Comparison of ENCODE assay signal across 22 mouse cellular contexts in genomic region chr12:15643669-15644068, GRCm38 (mm10).
DNase-seq lines count a peak whose midpoint lies in the region; ATAC-seq and TF ChIP-seq lines count a peak whose summit lies in the region.
"Had no signal": no experiment of that assay in that cellular context is flagged by ENCODE, and none has a peak within 500 bp of the region (broad histone marks: within the 10 kb centered on the region; RNA-seq: fewer than 3 reads in every experiment).

No protein-coding gene starts in this region.

- H3K36me3 ChIP-seq in forebrain, embryonic 12.5 days (replicated peaks) = no peaks in the 10 kb centered on the region
- H3K36me3 ChIP-seq in forebrain, embryonic 15.5 days = no peaks in the 10 kb centered on the region
- no peaks in the 10 kb centered on the region for H3K36me3 ChIP-seq in liver, embryonic 14.5 days (replicated peaks; ENCODE audit: control insufficient read depth, insufficient read depth, low read depth)
- no peaks in the 10 kb centered on the region for H3K36me3 ChIP-seq in liver, embryonic 11.5 days (ENCODE audit: control insufficient read depth, insufficient read depth, low read length)
- no peaks in the 10 kb centered on the region for H3K36me3 ChIP-seq in liver, embryonic 16.5 days (ENCODE audit: control insufficient read depth, insufficient read depth)
- H3K36me3 ChIP-seq: heart, embryonic 12.5 days; midbrain, embryonic 12.5 days; neural tube, embryonic 15.5 days had no signal

- TF ChIP-seq CTCF in liver, embryonic 14.5 days (IDR thresholded peaks at IDR 0.05; ENCODE audit: low read depth) = no peak
- no peak for TF ChIP-seq CTCF in gastrocnemius, adult 2 months (IDR thresholded peaks at IDR 0.05)

- no peak for DNase-seq in liver, embryonic 14.5 days (ENCODE audit: low read depth in 3 of 3, low spot score in 3 of 3)
- no peak for DNase-seq in liver, embryonic 11.5 days (ENCODE audit: low spot score)
- DNase-seq in adrenal gland, adult 8-10 months = peak; percentile 53
- DNase-seq in gastrocnemius, adult 2 months = no peak
- DNase-seq in frontal cortex, postnatal 10 days (ENCODE audit: low spot score in 2 of 2) = no peak
- DNase-seq: cerebellum, adult 18-20 months; cerebellum, postnatal 36 days; gastrocnemius, postnatal 36 days; heart, postnatal 4 days; kidney, adult 11 months; kidney, postnatal 25 days; right cerebral cortex, postnatal 25 days had no signal

- H3K27me3 ChIP-seq in forebrain, embryonic 12.5 days = no peaks in the 10 kb centered on the region
- no peaks in the 10 kb centered on the region for H3K27me3 ChIP-seq in forebrain, embryonic 15.5 days
- H3K27me3 ChIP-seq in liver, embryonic 14.5 days (ENCODE audit: control insufficient read depth, insufficient read depth, low read length) = no peaks in the 10 kb centered on the region
- H3K27me3 ChIP-seq in liver, embryonic 11.5 days (replicated peaks; ENCODE audit: control insufficient read depth, insufficient read depth, low read length) = no peaks in the 10 kb centered on the region
- no peaks in the 10 kb centered on the region for H3K27me3 ChIP-seq in liver, embryonic 16.5 days (ENCODE audit: control insufficient read depth, insufficient read depth, low read depth, low read length)
- H3K27me3 ChIP-seq: CH12.LX; heart, embryonic 12.5 days; midbrain, embryonic 12.5 days; neural tube, embryonic 15.5 days had no signal

- H3K9me3 ChIP-seq in forebrain, embryonic 12.5 days = no peaks in the 10 kb centered on the region
- no peaks in the 10 kb centered on the region for H3K9me3 ChIP-seq in forebrain, embryonic 15.5 days
- no peaks in the 10 kb centered on the region for H3K9me3 ChIP-seq in liver, embryonic 14.5 days (ENCODE audit: control insufficient read depth, low read length)
- H3K9me3 ChIP-seq in liver, embryonic 11.5 days (ENCODE audit: control insufficient read depth, low read length) = no peaks in the 10 kb centered on the region
- no peaks in the 10 kb centered on the region for H3K9me3 ChIP-seq in liver, embryonic 16.5 days (replicated peaks; ENCODE audit: control insufficient read depth, low read length)
- H3K9me3 ChIP-seq: heart, embryonic 12.5 days; midbrain, embryonic 12.5 days; neural tube, embryonic 15.5 days had no signal

- no peak for TF ChIP-seq EP300 in liver, embryonic 14.5 days (IDR thresholded peaks at IDR 0.05; ENCODE audit: low read depth)

- WGBS in forebrain, embryonic 12.5 days = 56% methylated on average over 3 of the region's 3 CpGs
- 22% methylated on average over 3 of the region's 3 CpGs for WGBS in forebrain, embryonic 15.5 days
- 36% methylated on average over 3 of the region's 3 CpGs for WGBS in liver, embryonic 14.5 days (ENCODE audit: insufficient replicate concordance)
- 64% methylated on average over 3 of the region's 3 CpGs for WGBS in liver, embryonic 11.5 days
- WGBS in liver, embryonic 16.5 days (ENCODE audit: insufficient replicate concordance) = 45% methylated on average over 3 of the region's 3 CpGs

- H3K4me3 ChIP-seq in forebrain, embryonic 12.5 days (replicated peaks) = no peak overlapping the region
- H3K4me3 ChIP-seq in forebrain, embryonic 15.5 days = no peak overlapping the region
- no peak overlapping the region for H3K4me3 ChIP-seq in liver, embryonic 14.5 days (ENCODE audit: insufficient read depth in 1 of 2, low read depth in 2 of 2, low read length in 2 of 2)
- H3K4me3 ChIP-seq in liver, embryonic 11.5 days (ENCODE audit: low read depth, low read length) = no peak overlapping the region
- no peak overlapping the region for H3K4me3 ChIP-seq in liver, embryonic 16.5 days (ENCODE audit: low read depth, low read length)
- no peak overlapping the region for H3K4me3 ChIP-seq in gastrocnemius, adult 2 months
- H3K4me3 ChIP-seq: heart, embryonic 12.5 days; midbrain, embryonic 12.5 days; myocyte; neural tube, embryonic 15.5 days had no signal

- H3K27ac ChIP-seq in forebrain, embryonic 12.5 days = no peak overlapping the region
- H3K27ac ChIP-seq in forebrain, embryonic 15.5 days (replicated peaks) = no peak overlapping the region
- H3K27ac ChIP-seq in liver, embryonic 14.5 days = no peak overlapping the region
- no peak overlapping the region for H3K27ac ChIP-seq in liver, embryonic 11.5 days (ENCODE audit: low read depth, low read length)
- H3K27ac ChIP-seq in liver, embryonic 16.5 days (ENCODE audit: low read length) = no peak overlapping the region
- H3K27ac ChIP-seq in gastrocnemius, adult 2 months = no peak overlapping the region
- H3K27ac ChIP-seq: hindbrain, postnatal 0 days; macrophage; midbrain, embryonic 12.5 days; neural tube, embryonic 15.5 days had no signal

- intact Hi-C loops in gastrocnemius, adult 2 months (cut with DNase I) = no loop called here

- ATAC-seq in forebrain, embryonic 12.5 days (ENCODE audit: low FRiP score) = peak; percentile 45; the same call in 1 of the 2 replicates
- ATAC-seq in forebrain, embryonic 15.5 days (replicated peaks) = no peak
- ATAC-seq in liver, embryonic 14.5 days (ENCODE audit: insufficient read depth) = 0 out of 2 replicates have a peak, but pooled peaks have one; percentile 31
- ATAC-seq in liver, embryonic 11.5 days (replicated peaks; ENCODE audit: low FRiP score) = no peak
- peak; percentile 77; the same call in 1 of the 2 replicates for ATAC-seq in liver, embryonic 16.5 days (ENCODE audit: low read depth)
- ATAC-seq: hindbrain, postnatal 0 days had no signal

- no peak overlapping the region for H3K9ac ChIP-seq in forebrain, embryonic 12.5 days
- H3K9ac ChIP-seq in forebrain, embryonic 15.5 days (replicated peaks) = no peak overlapping the region
- H3K9ac ChIP-seq in liver, embryonic 14.5 days (replicated peaks) = no peak overlapping the region
- H3K9ac ChIP-seq in liver, embryonic 11.5 days (ENCODE audit: low read depth, low read length) = no peak overlapping the region
- no peak overlapping the region for H3K9ac ChIP-seq in liver, embryonic 16.5 days (ENCODE audit: low read depth, low read length)
- H3K9ac ChIP-seq: heart, embryonic 12.5 days; midbrain, embryonic 12.5 days; neural tube, embryonic 15.5 days had no signal

- H3K4me1 ChIP-seq in forebrain, embryonic 12.5 days = peaks cover 6% of the 10 kb centered on the region; the same call in 1 of the 2 replicates
- 0 out of 2 replicates have a peak, but pooled peaks cover 5% of the 10 kb centered on the region for H3K4me1 ChIP-seq in forebrain, embryonic 15.5 days
- no peaks in the 10 kb centered on the region for H3K4me1 ChIP-seq in liver, embryonic 14.5 days (replicated peaks; ENCODE audit: control insufficient read depth in 2 of 2, insufficient read depth in 2 of 2, low read length in 1 of 2)
- H3K4me1 ChIP-seq in liver, embryonic 11.5 days (replicated peaks; ENCODE audit: control insufficient read depth, insufficient read depth, low read length) = no peaks in the 10 kb centered on the region
- no peaks in the 10 kb centered on the region for H3K4me1 ChIP-seq in liver, embryonic 16.5 days (ENCODE audit: control insufficient read depth, low read depth, low read length)
- H3K4me1 ChIP-seq: neural tube, embryonic 15.5 days had no signal

- H3K4me2 ChIP-seq in forebrain, embryonic 12.5 days = no peak overlapping the region
- no peak overlapping the region for H3K4me2 ChIP-seq in forebrain, embryonic 15.5 days (replicated peaks)
- H3K4me2 ChIP-seq in liver, embryonic 14.5 days (ENCODE audit: low read depth) = no peak overlapping the region
- H3K4me2 ChIP-seq in liver, embryonic 11.5 days = no peak overlapping the region
- no peak overlapping the region for H3K4me2 ChIP-seq in liver, embryonic 16.5 days (ENCODE audit: low read depth, low read length)
- H3K4me2 ChIP-seq: heart, embryonic 12.5 days; midbrain, embryonic 12.5 days; neural tube, embryonic 15.5 days had no signal

Comparison
In these comparisons a context has a peak if more than half of its experiments do, and no peak if none do; other contexts are left out.
1. ATAC-seq: peak in forebrain, embryonic 12.5 days (single experiment), liver, embryonic 14.5 days (single experiment) and liver, embryonic 16.5 days (single experiment); none in forebrain, embryonic 15.5 days (single experiment) and liver, embryonic 11.5 days (single experiment).